Mouse (Mus musculus) adrenal gland, postnatal 0 days (tissue): ENCODE measurements around the gene Pik3c2g. TPM values are rescaled to one million over a fixed set of nuclear protein-coding genes. Genes with fewer than 3 reads are reported as not detected.

Source experiments
- polyA plus RNA-seq: library from polyadenylated mRNA; unstranded; fragments of >200 nt; fragmentation: Nextera tagmentation; extraction: Ambion mirVana; gene quantifications from 2 replicates; pipeline ENCODE4 v1.2.1, GENCODE M21; 2015

Pik3c2g gene
- 0.54 and 0.57 TPM in 2 replicates for polyA plus RNA-seq

GRCm38 (mm10) chr6:139586892-139587291 is at the start of gene Pik3c2g:
Gene Pik3c2g, plus strand, starts transcription at chr6:139587221.

Other genes starting within 250 kb of the Pik3c2g start
- 3.2 and 5.0 TPM in 2 replicates for gene Rergl, start 85.2 kb upstream of the Pik3c2g start, polyA plus RNA-seq